Mouse (Mus musculus) liver, embryonic 11.5 days (tissue): ENCODE data around the gene Nmi. TPM values are rescaled to one million over a fixed set of nuclear protein-coding genes. Genes with fewer than 3 reads are reported as not detected.
"Not testable (repeated sequence)": the region's sequence is repeated elsewhere in the genome, so short reads cannot be mapped to it uniquely, and the experiment has no call there.

Experiments used
- ATAC-seq: fragments of 200-750 bp; cut with Nextera tagmentation; replicated peaks from 2 replicates; pipeline ENCODE4 v1.8.0; 2017; ENCODE audit warnings: moderate number of reproducible peaks, mild to moderate bottlenecking, moderate TSS enrichment, moderate library complexity; ENCODE audit not compliant: low FRiP score
- DNase-seq: peaks from one replicate; pipeline ENCODE4 v3.0.0-alpha.2; 2017; ENCODE audit warnings: low spot score
- H3K27ac ChIP-seq: fragments of 300-500 bp; sonication (generic); 2 replicates; pipeline ENCODE4 v1.5.1; 2014; ENCODE audit warnings: mild to moderate bottlenecking, low read depth, low read length, control low read depth
- H3K27me3 ChIP-seq: fragments of 300-500 bp; sonication (generic); replicated peaks from 2 replicates; pipeline ENCODE4 v1.6.1; 2014; ENCODE audit warnings: low read length, mixed read lengths; ENCODE audit not compliant: control insufficient read depth, insufficient read depth
- H3K36me3 ChIP-seq: fragments of 300-500 bp; sonication (generic); 2 replicates; pipeline ENCODE4 v1.6.1; 2014; ENCODE audit warnings: mild to moderate bottlenecking, low read length, moderate library complexity, mixed read lengths; ENCODE audit not compliant: control insufficient read depth, insufficient read depth
- H3K4me1 ChIP-seq: fragments of 300-500 bp; sonication (generic); replicated peaks from 2 replicates; pipeline ENCODE4 v1.6.1; 2014; ENCODE audit warnings: low read length, mixed read lengths; ENCODE audit not compliant: control insufficient read depth, insufficient read depth
- H3K4me2 ChIP-seq: fragments of 300-500 bp; sonication (generic); 2 replicates; pipeline ENCODE4 v1.6.1; 2014; ENCODE audit warnings: mild to moderate bottlenecking, control low read depth, moderate library complexity
- H3K4me3 ChIP-seq: fragments of 300-500 bp; sonication (generic); 2 replicates; pipeline ENCODE4 v1.5.1; 2014; ENCODE audit warnings: low read depth, low read length, control low read depth
- H3K9ac ChIP-seq: fragments of 300-500 bp; sonication (generic); 2 replicates; pipeline ENCODE4 v1.6.1; 2014; ENCODE audit warnings: low read depth, low read length, control low read depth
- H3K9me3 ChIP-seq: fragments of 300-500 bp; sonication (generic); 2 replicates; pipeline ENCODE4 v1.6.1; 2016; ENCODE audit warnings: low read length, inconsistent platforms, mixed read lengths; ENCODE audit not compliant: control insufficient read depth
- WGBS: fragments of 180-500 bp; shearing (Covaris S2); extraction: QIAGEN DNeasy Blood & Tissue Kit; methylation state at CpG from one replicate; pipeline ENCODE4 v1.1.7; 2014; 5-methylcytosine and 5-hydroxymethylcytosine counted together
- polyA plus RNA-seq: library from polyadenylated mRNA; unstranded; fragments of >200 nt; fragmentation: Nextera tagmentation; extraction: Ambion mirVana; gene quantifications from 2 replicates; pipeline ENCODE4 v1.2.1, GENCODE M21; 2014

Gene Nmi
- 11.8 and 12.5 TPM in 2 replicates for polyA plus RNA-seq

DNA sequence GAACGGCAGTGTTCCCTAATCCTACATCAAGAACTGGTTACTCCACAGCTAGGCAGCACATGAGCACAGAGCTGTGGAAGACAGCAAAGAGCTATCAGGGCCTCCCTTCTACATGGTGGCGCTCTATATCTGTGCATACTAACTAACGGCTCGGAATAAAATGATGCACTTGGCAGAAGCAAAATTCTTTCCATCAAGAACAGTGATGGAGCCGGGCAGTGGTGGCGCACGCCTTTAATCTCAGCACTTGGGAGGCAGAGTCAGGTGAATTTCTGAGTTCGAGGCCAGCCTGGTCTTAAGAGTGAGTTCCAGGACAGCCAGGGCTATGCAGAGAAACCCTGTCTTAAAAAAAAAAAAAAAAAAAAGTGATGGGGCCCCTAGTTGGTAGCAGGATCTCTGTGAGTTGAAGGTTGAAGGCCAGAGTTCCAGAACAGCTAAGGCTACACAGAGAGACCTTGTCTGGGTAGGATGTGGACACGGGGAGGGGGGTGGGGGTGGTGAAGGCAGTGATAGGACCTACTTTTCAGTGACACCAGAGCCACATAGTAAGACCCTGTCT is at the start of gene Nmi:
TSS of gene Nmi (minus strand) at position 85 of the 559 bp plus-strand sequence.
- peak within 1 kb of the TSS; percentile 75 for H3K9ac ChIP-seq
- H3K4me1 ChIP-seq: no peaks in the 10 kb centered on the region
- ATAC-seq: peak; percentile 69; the same call in 1 of the 2 replicates
- DNase-seq: no peak
- WGBS: 72% methylated on average over 9 of the region's 9 CpGs
- no peaks in the 10 kb centered on the region for H3K36me3 ChIP-seq
- peak within 1 kb of the TSS; percentile 53 for H3K27ac ChIP-seq
- H3K4me3 ChIP-seq: peak within 1 kb of the TSS; percentile 65
- no peaks in the 10 kb centered on the region for H3K27me3 ChIP-seq
- H3K9me3 ChIP-seq: no peaks in the 10 kb centered on the region; the same call in 1 of the 2 replicates
- peak within 1 kb of the TSS; percentile 68 for H3K4me2 ChIP-seq

DNA sequence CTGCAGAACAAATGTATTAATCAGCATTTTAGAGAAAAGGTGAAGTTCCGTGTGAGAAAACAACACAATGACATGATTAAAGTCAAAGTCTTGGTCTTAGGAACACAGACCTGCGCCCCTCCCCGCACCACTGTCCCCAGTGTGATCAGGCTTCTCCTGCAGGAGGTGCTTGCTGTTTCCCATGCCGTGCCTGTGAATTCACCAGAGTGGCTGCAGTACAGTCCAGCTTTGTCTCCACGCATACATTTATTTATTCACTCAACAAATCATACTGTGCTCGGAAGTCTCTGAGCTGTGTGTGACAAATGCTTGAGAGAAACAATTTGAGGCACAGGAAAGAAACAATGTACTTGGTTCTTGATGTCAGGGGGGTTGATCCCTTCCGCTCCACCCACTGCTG is 43.1 kb upstream of the Nmi start:
- no peak overlapping the region for H3K4me2 ChIP-seq
- no peak overlapping the region for H3K4me3 ChIP-seq
- H3K27me3 ChIP-seq: no peaks in the 10 kb centered on the region
- no peaks in the 10 kb centered on the region for H3K4me1 ChIP-seq
- WGBS: 54% methylated on average over 7 of the region's 7 CpGs
- no peak for DNase-seq
- H3K36me3 ChIP-seq: no peaks in the 10 kb centered on the region
- no peak for ATAC-seq
- no peaks in the 10 kb centered on the region for H3K9me3 ChIP-seq
- H3K27ac ChIP-seq: no peak overlapping the region
- no peak overlapping the region for H3K9ac ChIP-seq

DNA sequence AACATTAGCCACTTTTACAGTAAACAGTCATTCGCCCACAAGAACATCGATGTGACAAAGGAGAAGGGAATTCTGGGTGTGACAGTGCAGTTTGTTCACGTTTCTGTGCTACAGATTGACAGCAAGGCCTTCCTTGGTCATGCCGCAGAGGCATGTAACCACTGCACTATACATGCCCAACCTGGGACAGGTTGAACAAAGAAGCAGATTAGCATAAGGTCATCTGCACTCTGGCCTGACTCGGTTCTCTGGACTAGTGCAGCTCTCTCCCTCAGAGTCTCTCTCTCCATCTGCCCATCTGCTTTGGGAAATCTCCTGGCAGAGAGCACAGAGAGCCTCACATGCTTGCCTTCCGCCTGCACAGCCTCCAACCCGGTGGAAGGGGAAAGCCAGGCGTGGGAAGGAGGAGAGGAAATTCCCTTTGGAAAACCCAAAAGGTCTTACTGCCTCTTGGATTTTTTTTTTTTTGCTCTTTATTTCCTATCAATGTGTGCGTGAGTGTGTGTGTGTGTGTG is 40.1 kb upstream of the Nmi start:
- Histone ChIP-seq H3K27ac (no peak overlapping the region), H3K4me2 (no peak overlapping the region), H3K4me1 (no peaks in the 10 kb centered on the region), H3K27me3 (no peaks in the 10 kb centered on the region), H3K36me3 (no peaks in the 10 kb centered on the region), H3K9me3 (no peaks in the 10 kb centered on the region), H3K4me3 (no peak overlapping the region), H3K9ac (no peak overlapping the region)
- DNase-seq (no peak), ATAC-seq (no peak)
- WGBS: 74% methylated on average over 9 of the region's 9 CpGs

DNA sequence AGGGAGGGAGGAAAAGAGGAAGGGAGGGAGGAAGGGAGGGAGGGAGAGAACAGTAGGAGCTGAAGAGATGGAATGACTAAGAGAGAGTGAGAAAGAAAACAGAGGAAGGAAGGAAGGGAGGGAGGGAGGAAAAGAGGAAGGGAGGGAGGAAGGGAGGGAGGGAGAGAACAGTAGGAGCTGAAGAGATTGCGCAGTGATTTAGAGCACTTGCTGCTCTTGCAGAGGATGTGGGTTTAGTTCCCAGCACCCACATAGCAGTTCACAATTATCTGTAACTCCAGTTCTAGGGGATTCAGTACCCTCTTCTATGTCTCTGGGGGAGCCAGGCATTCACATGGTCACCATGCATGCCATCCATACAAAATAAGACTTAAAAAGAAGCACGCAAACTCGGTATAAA is 38.5 kb upstream of the Nmi start:
- DNase-seq, H3K27me3 ChIP-seq, H3K27ac ChIP-seq, H3K9ac ChIP-seq, H3K9me3 ChIP-seq, H3K4me2 ChIP-seq, ATAC-seq, H3K4me1 ChIP-seq, H3K4me3 ChIP-seq, H3K36me3 ChIP-seq: not testable (repeated sequence)
- 85% methylated on average over 3 of the region's 3 CpGs for WGBS

DNA sequence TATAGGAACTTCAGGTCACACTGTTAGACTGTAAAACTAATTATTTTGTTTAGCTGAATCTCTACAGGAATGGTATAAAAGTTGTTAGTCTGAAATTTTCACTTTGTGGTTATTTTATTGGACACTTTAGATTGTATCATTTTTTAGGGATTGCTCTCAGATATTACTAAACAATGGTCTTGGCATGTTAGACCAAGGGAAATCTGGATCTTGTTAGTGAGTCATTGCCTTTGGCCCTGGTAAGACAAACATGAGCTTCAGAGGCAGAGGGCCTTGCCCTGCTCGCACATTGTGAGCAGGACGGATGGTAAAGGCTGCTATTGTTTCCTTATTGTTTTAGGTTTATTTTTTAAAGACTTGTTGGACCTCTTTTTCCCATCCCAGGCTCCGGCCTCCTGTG is 33.1 kb upstream of the Nmi start:
- no peak for DNase-seq
- 80% methylated on average over 3 of the region's 3 CpGs for WGBS
- H3K36me3 ChIP-seq: no peaks in the 10 kb centered on the region

DNA sequence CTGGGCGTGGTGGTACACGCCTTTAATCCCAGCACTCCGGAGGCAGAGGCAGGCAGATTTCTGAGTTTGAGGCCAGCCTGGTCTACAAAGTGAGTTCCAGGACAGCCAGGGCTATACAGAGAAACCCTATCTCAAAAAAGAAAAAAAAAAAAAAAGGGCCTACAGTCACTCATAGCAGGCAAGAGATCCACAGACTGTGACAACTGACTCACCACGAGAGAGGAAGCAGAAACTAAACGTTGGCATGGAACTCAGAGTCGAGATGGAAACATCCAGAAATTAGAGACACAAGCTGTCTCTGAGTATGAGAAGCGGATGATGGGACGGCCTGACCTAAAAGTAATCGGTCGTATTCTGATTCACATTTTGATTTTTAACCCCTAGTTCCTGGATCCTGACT is 29.0 kb upstream of the Nmi start:
- not testable (repeated sequence) for H3K9me3 ChIP-seq, H3K9ac ChIP-seq, H3K27me3 ChIP-seq, ATAC-seq, H3K4me1 ChIP-seq, H3K4me2 ChIP-seq, H3K4me3 ChIP-seq, H3K36me3 ChIP-seq, H3K27ac ChIP-seq, DNase-seq
- 78% methylated on average over 10 of the region's 10 CpGs for WGBS

More for the DNA sequence above, 33.1 kb upstream of the Nmi start:
- Histone ChIP-seq H3K27me3 (no peaks in the 10 kb centered on the region), H3K27ac (no peak overlapping the region), H3K9ac (no peak overlapping the region), H3K4me1 (no peaks in the 10 kb centered on the region), H3K4me3 (no peak overlapping the region), H3K9me3 (no peaks in the 10 kb centered on the region), H3K4me2 (no peak overlapping the region)
- ATAC-seq: no peak

DNA sequence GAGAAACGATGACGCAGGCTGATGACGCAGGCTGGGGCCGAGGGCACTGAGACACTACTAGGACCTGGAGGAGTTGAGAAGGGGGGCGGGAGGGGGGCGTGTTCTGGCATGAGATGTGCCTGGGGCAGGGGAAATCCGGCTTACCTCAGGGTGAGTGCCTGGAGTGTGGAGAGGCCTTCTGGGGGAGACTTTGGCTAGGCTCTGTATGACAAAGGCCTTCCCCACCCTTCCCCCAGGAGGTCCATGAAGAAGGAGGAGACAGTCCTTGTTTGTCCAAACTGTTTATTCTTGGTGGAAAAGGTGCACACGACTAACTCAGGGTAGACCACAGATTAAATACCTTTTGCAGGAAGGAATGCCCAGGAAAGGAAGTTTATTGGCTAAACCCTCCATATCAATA is 28.2 kb upstream of the Nmi start:
- ATAC-seq: no peak
- no peak for DNase-seq
- no peaks in the 10 kb centered on the region for H3K9me3 ChIP-seq
- H3K9ac ChIP-seq: no peak overlapping the region
- no peaks in the 10 kb centered on the region for H3K36me3 ChIP-seq
- 83% methylated on average over 8 of the region's 8 CpGs for WGBS
- no peaks in the 10 kb centered on the region for H3K27me3 ChIP-seq
- H3K4me3 ChIP-seq: no peak overlapping the region
- no peaks in the 10 kb centered on the region for H3K4me1 ChIP-seq
- no peak overlapping the region for H3K4me2 ChIP-seq
- H3K27ac ChIP-seq: no peak overlapping the region

DNA sequence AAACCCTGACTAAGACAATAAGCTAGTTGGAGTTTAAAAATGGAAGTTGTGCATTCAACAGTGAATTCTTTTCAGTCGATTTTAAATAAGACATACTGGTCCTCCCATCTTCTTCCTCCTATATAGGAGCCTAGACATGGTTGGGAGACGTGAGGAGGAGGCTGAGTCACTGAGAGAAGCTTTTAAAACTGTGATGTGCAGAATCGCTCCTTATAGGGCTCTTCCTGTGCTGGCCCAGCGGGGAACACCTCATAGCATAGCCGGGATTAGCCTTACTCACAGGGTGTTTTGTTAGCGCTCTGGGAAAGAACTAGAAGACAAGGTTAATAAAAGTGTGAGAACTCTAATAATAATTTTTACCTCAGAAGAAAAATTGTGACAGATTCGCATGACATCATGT is 26.7 kb upstream of the Nmi start:
- no peak overlapping the region for H3K9ac ChIP-seq
- DNase-seq (no peak), ATAC-seq (no peak)
- H3K27me3 ChIP-seq: no peaks in the 10 kb centered on the region
- no peak overlapping the region for H3K4me3 ChIP-seq
- H3K4me1 ChIP-seq: no peaks in the 10 kb centered on the region
- 63% methylated on average over 7 of the region's 7 CpGs for WGBS
- H3K4me2 ChIP-seq: no peak overlapping the region
- H3K36me3 ChIP-seq: no peaks in the 10 kb centered on the region
- H3K27ac ChIP-seq: no peak overlapping the region
- H3K9me3 ChIP-seq: no peaks in the 10 kb centered on the region

DNA sequence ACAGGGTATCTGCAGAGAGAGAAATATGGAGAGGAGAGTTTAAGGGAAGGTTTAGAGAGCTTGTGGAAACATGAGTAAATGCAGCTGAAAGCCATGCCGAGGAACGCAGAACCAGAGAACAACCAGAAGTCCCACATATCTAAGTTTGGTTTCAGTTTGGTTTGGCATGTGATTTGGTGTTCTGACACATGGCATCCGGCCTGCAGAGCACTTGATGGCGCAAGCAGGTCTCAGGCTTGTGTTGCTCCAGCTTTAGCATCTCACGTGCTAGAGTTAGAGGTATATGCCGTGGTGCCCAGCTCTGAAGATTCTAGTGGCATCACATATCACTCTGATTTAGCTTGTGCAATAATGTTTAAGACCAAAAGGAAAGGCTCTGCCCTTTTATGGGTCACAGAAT is 18.2 kb upstream of the Nmi start:
- Histone ChIP-seq H3K27ac (no peak overlapping the region), H3K4me3 (no peak overlapping the region), H3K9me3 (no peaks in the 10 kb centered on the region), H3K4me1 (no peaks in the 10 kb centered on the region), H3K36me3 (no peaks in the 10 kb centered on the region), H3K4me2 (no peak overlapping the region), H3K9ac (no peak overlapping the region), H3K27me3 (no peaks in the 10 kb centered on the region)
- no peak for ATAC-seq
- no peak for DNase-seq
- 90% methylated on average over 6 of the region's 6 CpGs for WGBS
